In the genomic region with DNA sequence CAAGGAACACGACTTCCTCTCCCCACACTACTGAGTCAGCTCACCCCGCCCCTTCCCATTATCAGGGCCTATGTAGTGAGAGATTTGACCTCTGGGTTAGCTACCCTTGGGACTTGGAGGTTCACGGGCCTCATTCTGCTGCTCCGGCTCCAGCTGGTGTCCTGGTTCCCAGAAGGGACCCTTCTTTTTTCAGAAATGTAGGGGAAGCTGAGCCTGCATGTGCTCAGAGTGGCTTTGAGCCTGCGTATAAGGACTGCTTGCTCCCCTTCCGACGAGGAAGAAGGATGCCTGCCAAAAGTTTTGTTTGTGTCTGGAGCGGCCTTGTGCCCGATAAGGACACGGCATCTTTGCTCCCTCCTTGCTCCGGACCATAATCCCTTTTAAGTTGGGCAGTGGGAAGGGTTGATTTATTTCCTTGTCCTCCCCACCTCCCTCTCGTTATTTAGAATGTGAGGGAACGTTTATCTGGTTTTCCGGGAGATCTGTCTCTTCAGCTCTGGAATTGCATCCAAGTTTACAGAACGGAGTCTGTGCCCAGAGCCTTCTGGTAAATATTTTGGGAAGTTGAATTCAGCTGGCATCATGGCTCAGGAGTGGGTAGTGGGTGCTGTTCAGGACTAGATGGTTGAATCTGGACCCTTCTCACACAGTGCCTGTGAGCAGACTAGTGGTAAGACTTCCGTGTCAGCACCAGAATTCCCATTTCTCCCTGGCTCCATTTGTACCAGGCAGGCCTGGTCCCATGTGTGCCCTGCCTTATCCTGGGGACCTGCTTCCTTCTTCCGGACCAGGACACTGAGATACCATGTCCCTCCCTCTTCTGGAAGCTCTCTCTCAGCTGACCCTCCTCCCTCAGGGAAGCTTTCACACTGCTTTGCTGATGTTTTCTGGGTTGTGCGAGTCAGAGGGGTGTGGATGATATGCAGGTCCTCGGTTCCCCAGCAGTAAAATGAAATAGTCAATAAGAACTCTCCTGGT, we compare ENCODE assay signal across 10 mouse cellular contexts. TPM values are rescaled to one million over a fixed set of nuclear protein-coding genes. Genes with fewer than 3 reads are reported as not detected.
DNase-seq lines count a peak whose midpoint lies in the region; ATAC-seq and TF ChIP-seq lines count a peak whose summit lies in the region.
"Had no signal": no experiment of that assay in that cellular context is flagged by ENCODE, and none has a peak within 500 bp of the region (broad histone marks: within the 10 kb centered on the region; RNA-seq: fewer than 3 reads in every experiment).

No protein-coding gene starts in this region.

- H3K36me3 ChIP-seq in forebrain, postnatal 0 days (ENCODE audit: insufficient read depth), result no peaks in the 10 kb centered on the region
- peaks cover 4% of the 10 kb centered on the region; the same call in 1 of the 2 replicates for H3K36me3 ChIP-seq in forebrain, embryonic 12.5 days (replicated peaks)
- no peaks in the 10 kb centered on the region for H3K36me3 ChIP-seq in lung, embryonic 15.5 days

- H3K27me3 ChIP-seq in forebrain, postnatal 0 days (ENCODE audit: insufficient read depth, low read length), result no peaks in the 10 kb centered on the region
- H3K27me3 ChIP-seq in forebrain, embryonic 12.5 days, result no peaks in the 10 kb centered on the region
- no peaks in the 10 kb centered on the region for H3K27me3 ChIP-seq in lung, embryonic 15.5 days

- no peaks in the 10 kb centered on the region for H3K4me1 ChIP-seq in forebrain, postnatal 0 days (ENCODE audit: insufficient read depth)
- no peaks in the 10 kb centered on the region; the same call in 1 of the 2 replicates for H3K4me1 ChIP-seq in forebrain, embryonic 12.5 days
- peaks cover 51% of the 10 kb centered on the region for H3K4me1 ChIP-seq in lung, embryonic 15.5 days

- 52% methylated on average over 19 of the region's 19 CpGs for WGBS in forebrain, postnatal 0 days
- 82% methylated on average over 19 of the region's 19 CpGs for WGBS in forebrain, embryonic 12.5 days
- 29% methylated on average over 19 of the region's 19 CpGs for WGBS in lung, embryonic 15.5 days

- no peak overlapping the region for H3K4me3 ChIP-seq in forebrain, postnatal 0 days (ENCODE audit: low read depth, low read length)
- H3K4me3 ChIP-seq in forebrain, embryonic 12.5 days (replicated peaks), result no peak overlapping the region
- H3K4me3 ChIP-seq in lung, embryonic 15.5 days, result no peak overlapping the region

- TF ChIP-seq CTCF in forebrain, postnatal 0 days (IDR thresholded peaks at IDR 0.05; ENCODE audit: low read depth), result 0 out of 2 replicates have a peak, but pooled peaks have one; percentile 6

- H3K4me2 ChIP-seq in forebrain, postnatal 0 days (ENCODE audit: low read depth), result peak overlapping the region; percentile 13; the same call in 1 of the 2 replicates
- no peak overlapping the region for H3K4me2 ChIP-seq in forebrain, embryonic 12.5 days
- peak overlapping the region; percentile 4; the same call in 1 of the 2 replicates for H3K4me2 ChIP-seq in lung, embryonic 15.5 days

- no peaks in the 10 kb centered on the region for H3K9me3 ChIP-seq in forebrain, postnatal 0 days (ENCODE audit: low read length)
- no peaks in the 10 kb centered on the region for H3K9me3 ChIP-seq in forebrain, embryonic 12.5 days
- no peaks in the 10 kb centered on the region for H3K9me3 ChIP-seq in lung, embryonic 15.5 days

- no peak overlapping the region for H3K9ac ChIP-seq in forebrain, postnatal 0 days
- H3K9ac ChIP-seq in forebrain, embryonic 12.5 days, result no peak overlapping the region
- no peak overlapping the region for H3K9ac ChIP-seq in lung, embryonic 15.5 days

- peak; percentile 66 for DNase-seq in forebrain, postnatal 0 days
- peak; percentile 59 for DNase-seq in adrenal gland, postnatal 14 days
- peak; percentile 35 for DNase-seq in heart, postnatal 4 days
- no peak for DNase-seq in cerebellum, adult 8-10 months
- DNase-seq in frontal cortex, postnatal 10 days (ENCODE audit: low spot score in 2 of 2), result no peak
- DNase-seq in urinary bladder, postnatal 25 days (ENCODE audit: low spot score), result no peak
- DNase-seq: thymus, adult 2 months had no signal

- no peak overlapping the region for H3K27ac ChIP-seq in forebrain, postnatal 0 days (ENCODE audit: low read depth, low read length)
- no peak overlapping the region for H3K27ac ChIP-seq in forebrain, embryonic 12.5 days
- peak overlapping the region; percentile 91 for H3K27ac ChIP-seq in lung, embryonic 15.5 days

- ATAC-seq in forebrain, postnatal 0 days, result peak; percentile 59
- no peak for ATAC-seq in forebrain, embryonic 12.5 days (ENCODE audit: low FRiP score)
- peak; percentile 69 for ATAC-seq in lung, embryonic 15.5 days (ENCODE audit: borderline replicate concordance, extremely low read depth, low FRiP score, low TSS enrichment)

RNA-seq across cellular contexts. Expression of a gene that starts 17.1 kb away (rescaled TPM):
- total RNA-seq in forebrain, postnatal 0 days (2014; rRNA removed), result 18.8 and 22.8 TPM in 2 replicates
- 30.5 and 33.6 TPM in 2 replicates for polyA plus RNA-seq in forebrain, postnatal 0 days (2015; fragmentation: Nextera tagmentation; extraction: Ambion mirVana)
- polyA plus RNA-seq in forebrain, embryonic 12.5 days (2016; fragmentation: Nextera tagmentation; extraction: Ambion mirVana), result 51.2 and 64.4 TPM in 2 replicates
- total RNA-seq in adrenal gland, postnatal 14 days (2021), result 40.7 and 46.1 TPM in 2 replicates
- 10 to 100 TPM in 1 of 2 experiments, 1 to 10 TPM in 1; 8.7 to 10.2 TPM for total RNA-seq in heart, postnatal 4 days (2021)
- polyA plus RNA-seq in lung, embryonic 15.5 days (2015; fragmentation: Nextera tagmentation; extraction: Ambion mirVana), result 56.4 TPM in 2 replicates
- total RNA-seq: hematopoietic stem cell, adult 5-6 weeks had no signal

Comparison
In these comparisons a context has a peak if more than half of its experiments do, and no peak if none do; other contexts are left out.
1. DNase-seq: peak in forebrain, postnatal 0 days (single experiment), adrenal gland, postnatal 14 days (single experiment) and heart, postnatal 4 days (single experiment); none in cerebellum, adult 8-10 months (single experiment), frontal cortex, postnatal 10 days (0 of 2) and urinary bladder, postnatal 25 days (single experiment).